Mouse (Mus musculus) heart, embryonic 15.5 days (tissue): Measurements from ENCODE around the gene Gsdma2. TPM values are rescaled to one million over a fixed set of nuclear protein-coding genes. Genes with fewer than 3 reads are reported as not detected.
A peak's percentile ranks its signal among the peaks of the same experiment; 100 is the strongest.
"Not testable (repeated sequence)": the region's sequence is repeated elsewhere in the genome, so short reads cannot be mapped to it uniquely, and the experiment has no call there.

ENCODE experiments used
- ATAC-seq: fragments of 200-750 bp; cut with Nextera tagmentation; replicated peaks from 2 replicates; pipeline ENCODE4 v1.8.0; 2017; ENCODE audit warnings: low read depth, moderate TSS enrichment; ENCODE audit not compliant: insufficient number of reproducible peaks, insufficient read depth, low FRiP score
- H3K27ac ChIP-seq: fragments of 300-500 bp; sonication (generic); 2 replicates; pipeline ENCODE4 v1.5.1; 2015; ENCODE audit warnings: mild to moderate bottlenecking, inconsistent platforms
- H3K27me3 ChIP-seq: fragments of 300-500 bp; sonication (generic); 2 replicates; pipeline ENCODE4 v1.6.1; 2015; ENCODE audit warnings: inconsistent platforms
- H3K36me3 ChIP-seq: fragments of 300-500 bp; sonication (generic); 2 replicates; pipeline ENCODE4 v1.6.1; 2015; ENCODE audit warnings: mild to moderate bottlenecking, inconsistent platforms
- H3K4me1 ChIP-seq: fragments of 300-500 bp; sonication (generic); replicated peaks from 2 replicates; pipeline ENCODE4 v1.6.1; 2015; ENCODE audit warnings: inconsistent platforms
- H3K4me2 ChIP-seq: fragments of 300-500 bp; sonication (generic); 2 replicates; pipeline ENCODE4 v1.6.1; 2015; ENCODE audit warnings: inconsistent platforms, mild to moderate bottlenecking, moderate library complexity
- H3K4me3 ChIP-seq: fragments of 300-500 bp; sonication (generic); 2 replicates; pipeline ENCODE4 v1.5.1; 2015; ENCODE audit warnings: mild to moderate bottlenecking, inconsistent platforms
- H3K9ac ChIP-seq: fragments of 300-500 bp; sonication (generic); 2 replicates; pipeline ENCODE4 v1.6.1; 2015; ENCODE audit warnings: mild to moderate bottlenecking, inconsistent platforms
- H3K9me3 ChIP-seq: fragments of 300-500 bp; sonication (generic); replicated peaks from 2 replicates; pipeline ENCODE4 v1.6.1; 2016; ENCODE audit warnings: inconsistent platforms
- WGBS: fragments of 180-500 bp; shearing (Covaris S2); methylation state at CpG from one replicate; pipeline ENCODE4 v1.1.7; 2015; ENCODE audit warnings: mixed read lengths; 5-methylcytosine and 5-hydroxymethylcytosine counted together
- polyA plus RNA-seq: library from polyadenylated mRNA; unstranded; fragments of >200 nt; fragmentation: Nextera tagmentation; extraction: Ambion mirVana; gene quantifications from 2 replicates; pipeline ENCODE4 v1.2.1, GENCODE M21; 2015

Gsdma2 gene
- polyA plus RNA-seq, 1 experiment from 2014 or later: not detected

GRCm38 (mm10) chr11:98668984-98669383, 22.4 kb downstream of the Gsdma2 start:
- Histone ChIP-seq H3K27ac (no peak overlapping the region), H3K36me3 (no peaks in the 10 kb centered on the region), H3K9me3 (no peaks in the 10 kb centered on the region), H3K9ac (no peak overlapping the region), H3K4me2 (no peak overlapping the region), H3K27me3 (peaks cover 45% of the 10 kb centered on the region), H3K4me3 (no peak overlapping the region), H3K4me1 (no peaks in the 10 kb centered on the region)
- 63% methylated on average over 2 of the region's 2 CpGs for WGBS
- no peak for ATAC-seq

- WGBS: 59% methylated on average over 3 of the region's 3 CpGs
- Histone ChIP-seq H3K4me1 (no peaks in the 10 kb centered on the region), H3K4me2 (no peak overlapping the region), H3K36me3 (no peaks in the 10 kb centered on the region), H3K9me3 (no peaks in the 10 kb centered on the region), H3K9ac (no peak overlapping the region), H3K27ac (no peak overlapping the region), H3K27me3 (peaks cover 43% of the 10 kb centered on the region), H3K4me3 (no peak overlapping the region)
- ATAC-seq: no peak
Measured at GRCm38 (mm10) chr11:98671284-98671815, 24.8 kb downstream of the Gsdma2 start.

- Histone ChIP-seq H3K4me2 (no peak overlapping the region), H3K4me1 (no peaks in the 10 kb centered on the region), H3K4me3 (no peak overlapping the region), H3K9me3 (no peaks in the 10 kb centered on the region), H3K27me3 (peaks cover 40% of the 10 kb centered on the region), H3K9ac (no peak overlapping the region), H3K27ac (no peak overlapping the region), H3K36me3 (no peaks in the 10 kb centered on the region)
- 45% methylated on average over 5 of the region's 5 CpGs for WGBS
- no peak for ATAC-seq
Measured at GRCm38 (mm10) chr11:98671857-98672256, 25.3 kb downstream of the Gsdma2 start.

GRCm38 (mm10) chr11:98672482-98672881, 25.9 kb downstream of the Gsdma2 start:
- Histone ChIP-seq H3K4me3 (no peak overlapping the region), H3K9me3 (no peaks in the 10 kb centered on the region), H3K36me3 (no peaks in the 10 kb centered on the region), H3K27ac (no peak overlapping the region), H3K4me1 (no peaks in the 10 kb centered on the region), H3K27me3 (peaks cover 35% of the 10 kb centered on the region), H3K4me2 (no peak overlapping the region), H3K9ac (no peak overlapping the region)
- WGBS: 65% methylated on average over 5 of the region's 5 CpGs
- no peak for ATAC-seq

- peak overlapping the region; percentile 33; the same call in 1 of the 2 replicates for H3K4me2 ChIP-seq
Measured at GRCm38 (mm10) chr11:98673136-98673535, 26.6 kb downstream of the Gsdma2 start.

GRCm38 (mm10) chr11:98675829-98676363, 29.3 kb downstream of the Gsdma2 start:
- no peaks in the 10 kb centered on the region for H3K4me1 ChIP-seq
- H3K9ac ChIP-seq: no peak overlapping the region
- no peak overlapping the region for H3K4me3 ChIP-seq
- H3K4me2 ChIP-seq: no peak overlapping the region
- 25% methylated on average over 7 of the region's 7 CpGs for WGBS
- H3K27me3 ChIP-seq: peaks cover 10% of the 10 kb centered on the region
- H3K9me3 ChIP-seq: no peaks in the 10 kb centered on the region
- H3K36me3 ChIP-seq: no peaks in the 10 kb centered on the region
- no peak overlapping the region for H3K27ac ChIP-seq
- ATAC-seq: no peak

More at GRCm38 (mm10) chr11:98673136-98673535, 26.6 kb downstream of the Gsdma2 start:
- 11% methylated on average over 7 of the region's 7 CpGs for WGBS
- not testable (repeated sequence) for H3K9me3 ChIP-seq, H3K36me3 ChIP-seq, H3K4me1 ChIP-seq, H3K4me3 ChIP-seq, H3K9ac ChIP-seq, ATAC-seq, H3K27ac ChIP-seq
- H3K27me3 ChIP-seq: peaks cover 28% of the 10 kb centered on the region

- H3K4me1 ChIP-seq: peaks cover 16% of the 10 kb centered on the region
- H3K4me3 ChIP-seq: no peak overlapping the region
- no peak overlapping the region for H3K27ac ChIP-seq
- no peaks in the 10 kb centered on the region for H3K36me3 ChIP-seq
- no peaks in the 10 kb centered on the region for H3K9me3 ChIP-seq
- WGBS: 81% methylated on average over 1 of the region's 1 CpGs
- ATAC-seq: no peak
- no peak overlapping the region for H3K4me2 ChIP-seq
- no peaks in the 10 kb centered on the region for H3K27me3 ChIP-seq
- no peak overlapping the region for H3K9ac ChIP-seq
Measured at GRCm38 (mm10) chr11:98680023-98680422, 33.5 kb downstream of the Gsdma2 start.

- H3K4me3 ChIP-seq, H3K4me2 ChIP-seq, ATAC-seq, H3K9me3 ChIP-seq, H3K27me3 ChIP-seq, H3K36me3 ChIP-seq, H3K9ac ChIP-seq, H3K27ac ChIP-seq: not testable (repeated sequence)
- H3K4me1 ChIP-seq: peaks cover 16% of the 10 kb centered on the region
- WGBS: 76% methylated on average over 4 of the region's 4 CpGs
Measured at GRCm38 (mm10) chr11:98680595-98680994, 34.0 kb downstream of the Gsdma2 start.

GRCm38 (mm10) chr11:98681186-98681585, 34.6 kb downstream of the Gsdma2 start:
- Histone ChIP-seq H3K4me3 (no peak overlapping the region), H3K27me3 (no peaks in the 10 kb centered on the region), H3K36me3 (peaks cover 11% of the 10 kb centered on the region), H3K27ac (no peak overlapping the region), H3K9ac (no peak overlapping the region), H3K4me2 (no peak overlapping the region), H3K9me3 (no peaks in the 10 kb centered on the region), H3K4me1 (peaks cover 16% of the 10 kb centered on the region)
- WGBS: 73% methylated on average over 4 of the region's 4 CpGs
- ATAC-seq: no peak

- ATAC-seq: peak; percentile 92
- Histone ChIP-seq H3K4me1 (peaks cover 16% of the 10 kb centered on the region), H3K36me3 (peaks cover 20% of the 10 kb centered on the region), H3K27ac (peak within 1 kb of the TSS; percentile 86), H3K4me2 (peak within 1 kb of the TSS; percentile 83), H3K27me3 (no peaks in the 10 kb centered on the region), H3K4me3 (peak within 1 kb of the TSS; percentile 100), H3K9ac (peak within 1 kb of the TSS; percentile 100), H3K9me3 (no peaks in the 10 kb centered on the region)
- WGBS: 5% methylated on average over 45 of the region's 45 CpGs
Measured at GRCm38 (mm10) chr11:98681786-98682745, 35.5 kb downstream of the Gsdma2 start, which contains the start of gene Psmd3. Psmd3 (plus strand) TSS chr11:98682554.

- peaks cover 16% of the 10 kb centered on the region for H3K4me1 ChIP-seq
- H3K36me3 ChIP-seq: peaks cover 27% of the 10 kb centered on the region
- under 1% methylated on average over 23 of the region's 23 CpGs for WGBS
- H3K4me2 ChIP-seq: peak overlapping the region; percentile 83
- H3K4me3 ChIP-seq: peak overlapping the region; percentile 100
- peak overlapping the region; percentile 86 for H3K27ac ChIP-seq
- no peaks in the 10 kb centered on the region for H3K9me3 ChIP-seq
- peak overlapping the region; percentile 100 for H3K9ac ChIP-seq
- peak; percentile 7; the same call in 1 of the 2 replicates for ATAC-seq
- no peaks in the 10 kb centered on the region for H3K27me3 ChIP-seq
Measured at GRCm38 (mm10) chr11:98682811-98683210, 36.3 kb downstream of the Gsdma2 start.
